Mouse (Mus musculus) CD4-positive, CD25-positive, alpha-beta regulatory T cell, adult 2 months (primary cell): ENCODE results near the gene Gm21746.
"Not testable (repeated sequence)": the region's sequence is repeated elsewhere in the genome, so short reads cannot be mapped to it uniquely, and the experiment has no call there.

Experiments used
- DNase-seq: peaks from one replicate; pipeline ENCODE4 v3.0.0-alpha.2; 2012; ENCODE audit warnings: low read depth, low spot score

Gene Gm21746

DNA sequence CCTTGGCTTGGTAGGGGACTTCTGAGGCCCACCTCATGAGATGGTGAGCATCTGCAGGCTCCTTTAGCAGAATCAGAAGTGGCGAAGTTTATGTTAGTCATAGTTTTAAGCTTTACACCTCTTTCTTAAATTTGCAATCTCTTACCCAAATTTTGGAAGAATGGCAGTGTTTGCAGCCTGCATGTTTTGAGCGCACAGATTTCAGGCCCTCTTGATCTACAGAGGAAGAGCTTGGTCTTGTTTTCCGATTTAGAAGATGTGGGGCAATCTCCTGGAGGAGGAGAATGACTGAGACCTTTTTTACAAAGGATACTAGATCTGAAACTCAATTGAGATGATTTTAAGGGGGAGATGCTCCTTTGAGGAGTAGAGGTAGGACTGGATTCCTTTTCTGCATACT is at the start of gene Gm21746:
Gene Gm21746, minus strand, starts transcription at position 101 of the 400 bp plus-strand sequence.
- not testable (repeated sequence) for DNase-seq

DNA sequence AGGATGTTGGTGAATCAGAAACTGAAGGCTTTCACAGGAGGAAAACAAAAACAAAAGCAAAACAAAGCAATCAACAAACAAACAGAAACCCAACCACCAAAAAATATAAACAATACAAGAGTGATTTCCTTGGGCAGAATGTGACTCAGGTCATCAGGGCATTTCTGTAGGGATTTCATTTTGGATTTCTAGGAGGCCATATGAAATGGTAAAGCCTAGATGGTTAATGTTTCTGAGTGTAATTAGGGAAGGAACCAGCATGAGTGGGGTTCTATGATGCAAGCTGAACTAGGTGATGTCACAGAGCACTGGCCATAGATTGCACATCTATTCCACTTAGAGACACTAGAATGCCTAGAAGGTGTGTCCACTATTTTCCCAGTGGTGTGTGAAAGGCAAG is 29.0 kb upstream of the Gm21746 start, which contains the start of gene Gm20873:
Gene Gm20873, plus strand, starts transcription at position 301 of the 400 bp plus-strand sequence.
- DNase-seq, result not testable (repeated sequence)
